Mouse (Mus musculus) cortical plate, adult 2 months (tissue): ENCODE data around the gene Osbpl7.

Experiments used
- CTCF ChIP-seq: fragments of 200-500 bp; IDR thresholded peaks from 2 replicates; pipeline ENCODE4 v1.5.1; 2011; ENCODE audit warnings: mild to moderate bottlenecking, control low read depth, low read length; ENCODE audit not compliant: insufficient read depth; ENCODE audit errors: extremely low read depth
- POLR2A ChIP-seq: fragments of 200-500 bp; IDR thresholded peaks from 2 replicates; pipeline ENCODE4 v1.6.1; 2011; ENCODE audit warnings: mild to moderate bottlenecking, low read length, control low read depth; ENCODE audit not compliant: insufficient read depth; ENCODE audit errors: extremely low read depth

DNA sequence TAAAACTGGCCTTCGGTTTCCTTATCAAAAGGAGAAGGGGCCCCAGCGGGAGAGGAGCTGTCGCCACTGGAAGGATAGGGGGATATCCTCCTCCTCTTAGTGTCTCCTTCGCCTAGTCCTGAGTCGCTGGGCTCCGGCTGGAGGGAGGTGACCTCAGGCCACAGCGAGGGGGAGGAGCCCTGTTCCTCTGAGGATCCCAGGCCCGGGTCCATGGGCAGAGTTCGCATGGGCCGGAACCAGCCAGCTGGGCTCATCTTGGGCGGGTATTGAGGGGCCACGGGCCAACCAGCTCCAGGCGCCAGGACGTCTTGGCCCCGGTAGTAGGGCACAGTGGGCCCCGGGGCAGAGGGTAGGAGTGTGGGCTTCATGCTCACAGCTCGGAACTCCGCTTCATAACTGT lies 48.4 kb downstream of the Osbpl7 start:
- TF ChIP-seq POLR2A: no peak
- no peak for TF ChIP-seq CTCF
